Mouse (Mus musculus) liver, embryonic 14.5 days (tissue): ENCODE measurements around the gene Ccdc3. TPM values are rescaled to one million over a fixed set of nuclear protein-coding genes. Genes with fewer than 3 reads are reported as not detected.

ENCODE experiments used
- ATAC-seq: fragments of 200-750 bp; cut with Nextera tagmentation; 2 replicates; pipeline ENCODE4 v1.8.0; 2017; ENCODE audit warnings: moderate number of reproducible peaks, mild to moderate bottlenecking, moderate library complexity; ENCODE audit not compliant: insufficient read depth
- DNase-seq, 3 experiments: peaks; one replicate each; pipeline ENCODE4 v3.0.0-alpha.2; 2012 to 2013; ENCODE audit warnings: low read depth in 3 of 3, low spot score in 3 of 3
- H3K27ac ChIP-seq: fragments of 300-500 bp; sonication (generic); 2 replicates; pipeline ENCODE4 v1.5.1; 2014; ENCODE audit warnings: moderate library complexity, mild to moderate bottlenecking, control low read depth, inconsistent platforms
- H3K27me3 ChIP-seq: fragments of 300-500 bp; sonication (generic); 2 replicates; pipeline ENCODE4 v1.6.1; 2014; ENCODE audit warnings: mild to moderate bottlenecking, low read length, moderate library complexity; ENCODE audit not compliant: control insufficient read depth, insufficient read depth
- H3K36me3 ChIP-seq: fragments of 300-500 bp; sonication (generic); replicated peaks from 2 replicates; pipeline ENCODE4 v1.6.1; 2014; ENCODE audit warnings: low read depth; ENCODE audit not compliant: control insufficient read depth, insufficient read depth
- H3K4me1 ChIP-seq, 2 experiments: fragments of 200-500 bp in 1 of 2; fragments of 300-500 bp in 1 of 2; sonication (generic) in 1 of 2; replicated peaks; 2 replicates each; pipeline ENCODE4 v1.6.1; 2012 to 2014; ENCODE audit warnings: antibody characterized with exemption in 1 of 2, inconsistent platforms in 1 of 2, low read length in 1 of 2; ENCODE audit not compliant: control insufficient read depth in 2 of 2, insufficient read depth in 2 of 2
- H3K4me2 ChIP-seq: fragments of 300-500 bp; sonication (generic); 2 replicates; pipeline ENCODE4 v1.6.1; 2014; ENCODE audit warnings: low read depth, mild to moderate bottlenecking, control low read depth, moderate library complexity
- H3K4me3 ChIP-seq, 2 experiments: fragments of 200-500 bp in 1 of 2; fragments of 300-500 bp in 1 of 2; sonication (generic) in 1 of 2; 2 replicates each; pipeline ENCODE4 v1.5.1; 2012 to 2014; ENCODE audit warnings: low read depth in 2 of 2, low read length in 2 of 2, mild to moderate bottlenecking in 2 of 2, control low read depth in 1 of 2, inconsistent platforms in 1 of 2, moderate library complexity in 1 of 2; ENCODE audit not compliant: insufficient read depth in 1 of 2
- H3K9ac ChIP-seq: fragments of 300-500 bp; sonication (generic); replicated peaks from 2 replicates; pipeline ENCODE4 v1.6.1; 2014; ENCODE audit warnings: mild to moderate bottlenecking, control low read depth, moderate library complexity
- H3K9me3 ChIP-seq: fragments of 300-500 bp; sonication (generic); 2 replicates; pipeline ENCODE4 v1.6.1; 2016; ENCODE audit warnings: low read length, mixed read lengths; ENCODE audit not compliant: control insufficient read depth
- CTCF ChIP-seq: IDR thresholded peaks from 2 replicates; pipeline ENCODE4 v1.5.1; 2016; ENCODE audit warnings: antibody characterized with exemption, low read depth, control low read depth
- EP300 ChIP-seq: IDR thresholded peaks from 2 replicates; pipeline ENCODE4 v1.6.1; 2016; ENCODE audit warnings: antibody characterized with exemption, low read depth
- WGBS: fragments of 180-500 bp; shearing (Covaris S2); extraction: QIAGEN DNeasy Blood & Tissue Kit; methylation state at CpG from one replicate; pipeline ENCODE4 v1.1.7; 2014; ENCODE audit not compliant: insufficient replicate concordance; 5-methylcytosine and 5-hydroxymethylcytosine counted together
- polyA plus RNA-seq, 2 experiments: library from polyadenylated mRNA; depleted of rRNA in 1 of 2; stranded (reverse) in 1 of 2; unstranded in 1 of 2; fragments of >200 nt; fragmentation: Nextera tagmentation in 1 of 2; extraction: Ambion mirVana in 1 of 2; gene quantifications; 2 replicates each; pipeline versions ENCODE4 v1.2.1 to v1.2.3; 2012 to 2014

Gene Ccdc3
- polyA plus RNA-seq, 2 experiments: 2.7 to 3.0 TPM

DNA sequence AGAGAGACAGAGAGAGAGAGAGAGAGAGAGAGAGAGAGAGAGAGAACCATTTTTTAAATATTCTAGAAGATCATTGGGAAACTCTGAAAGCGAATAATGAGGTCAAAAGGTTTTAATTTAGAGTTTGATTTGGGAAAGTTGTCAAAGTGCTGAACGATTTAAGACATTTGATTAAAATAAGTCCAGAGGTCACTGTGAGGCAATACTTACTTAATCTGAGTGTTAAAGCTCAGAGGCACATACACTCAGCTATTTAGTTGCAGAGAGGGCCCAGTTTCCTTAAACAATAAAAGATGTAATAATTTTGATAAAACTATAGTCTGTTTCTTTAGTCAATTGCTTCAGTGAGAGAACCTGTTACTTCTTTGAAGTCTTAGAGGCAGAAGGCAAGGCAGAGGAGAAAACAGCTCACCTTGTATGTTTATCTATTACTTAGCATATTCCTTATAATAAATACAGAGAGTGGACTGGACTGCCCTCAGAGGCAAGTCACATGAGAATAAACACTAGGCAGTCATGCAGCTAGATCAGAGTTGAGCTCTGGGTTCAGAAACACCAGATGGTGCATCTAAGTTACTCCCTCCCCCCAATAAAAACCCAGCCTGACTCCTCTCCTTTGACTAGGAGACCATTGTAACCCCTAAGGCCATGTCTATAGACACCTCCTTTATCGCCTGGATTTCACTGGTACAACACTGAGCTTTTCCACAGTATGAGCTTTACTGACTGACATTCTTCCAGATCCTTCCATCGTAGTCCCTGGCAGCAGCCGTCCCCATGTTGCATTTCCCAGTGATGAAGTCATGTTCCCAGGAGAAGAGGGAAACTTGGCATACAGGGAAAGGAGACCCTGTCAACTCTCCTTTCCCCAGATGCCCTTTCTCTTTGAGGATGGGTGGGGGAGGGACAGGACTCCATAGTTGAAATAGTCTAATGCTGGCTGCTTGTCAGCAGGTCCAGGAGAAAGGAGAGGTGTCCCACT, 44.2 kb downstream of the Ccdc3 start:
- Histone ChIP-seq H3K27me3 (no peaks in the 10 kb centered on the region), H3K36me3 (no peaks in the 10 kb centered on the region), H3K27ac (no peak overlapping the region), H3K4me1 (no peaks in the 10 kb centered on the region; a peak in 1 of 4 replicates), H3K4me3 (no peak overlapping the region), H3K4me2 (no peak overlapping the region), H3K9ac (no peak overlapping the region), H3K9me3 (no peaks in the 10 kb centered on the region)
- ATAC-seq (no peak), DNase-seq (no peak)
- 50% methylated on average over 5 of the region's 5 CpGs for WGBS
- TF ChIP-seq EP300: no peak
- TF ChIP-seq CTCF: no peak

DNA sequence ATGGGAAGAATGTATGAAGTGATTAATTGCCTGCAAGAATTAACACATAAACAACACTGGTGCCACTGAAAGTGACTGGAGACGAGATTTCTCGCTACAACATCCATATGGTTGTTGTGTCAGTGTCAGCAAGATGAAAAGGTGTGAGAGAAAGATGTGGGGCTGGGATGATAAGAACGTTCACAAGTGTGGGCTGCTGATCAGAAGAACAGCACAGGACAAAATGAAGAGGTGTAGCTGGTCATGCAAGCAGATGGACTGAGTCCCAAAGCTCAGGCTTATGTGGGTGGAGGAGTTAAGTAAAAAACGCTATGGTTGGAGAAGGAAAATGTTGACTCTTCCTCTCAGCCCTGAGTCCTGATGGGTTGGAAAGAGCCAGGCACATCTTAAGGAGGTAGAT, 46.6 kb downstream of the Ccdc3 start:
- WGBS: 42% methylated on average over 4 of the region's 4 CpGs

DNA sequence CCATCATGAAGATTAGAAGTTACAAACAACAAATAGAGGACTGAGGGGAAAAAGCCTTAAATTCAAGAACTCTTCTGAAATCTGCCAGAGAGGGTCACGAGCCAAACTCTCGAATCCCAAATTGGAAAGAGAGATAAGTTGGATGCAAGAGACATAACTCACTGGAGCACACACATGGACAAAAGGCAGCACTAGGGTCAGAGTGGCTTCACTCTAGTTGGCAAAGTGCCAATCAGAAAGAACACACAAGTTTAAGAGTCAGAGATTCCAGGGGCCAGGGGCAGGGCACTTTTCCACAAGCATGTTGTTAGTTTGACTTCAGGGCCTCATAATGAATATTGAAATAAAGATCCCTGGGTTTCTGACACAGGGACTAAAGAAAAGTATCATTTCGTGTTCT, 48.1 kb downstream of the Ccdc3 start:
- TF ChIP-seq EP300 (no peak), CTCF (no peak)
- Histone ChIP-seq H3K4me1 (no peaks in the 10 kb centered on the region; a peak in 1 of 4 replicates), H3K36me3 (no peaks in the 10 kb centered on the region), H3K4me3 (no peak overlapping the region), H3K27me3 (no peaks in the 10 kb centered on the region), H3K4me2 (no peak overlapping the region), H3K27ac (no peak overlapping the region), H3K9me3 (no peaks in the 10 kb centered on the region), H3K9ac (no peak overlapping the region)
- ATAC-seq (no peak), DNase-seq (no peak)
- 59% methylated on average over 3 of the region's 3 CpGs for WGBS

More for the DNA sequence above, 46.6 kb downstream of the Ccdc3 start:
- H3K27ac ChIP-seq: no peak overlapping the region
- DNase-seq (no peak), ATAC-seq (no peak)
- H3K4me3 ChIP-seq: no peak overlapping the region
- TF ChIP-seq EP300: no peak
- no peak for TF ChIP-seq CTCF
- H3K9me3 ChIP-seq: no peaks in the 10 kb centered on the region
- H3K9ac ChIP-seq: no peak overlapping the region
- H3K4me2 ChIP-seq: no peak overlapping the region
- H3K27me3 ChIP-seq: no peaks in the 10 kb centered on the region
- H3K36me3 ChIP-seq: no peaks in the 10 kb centered on the region
- H3K4me1 ChIP-seq: no peaks in the 10 kb centered on the region; a peak in 1 of 4 replicates

DNA sequence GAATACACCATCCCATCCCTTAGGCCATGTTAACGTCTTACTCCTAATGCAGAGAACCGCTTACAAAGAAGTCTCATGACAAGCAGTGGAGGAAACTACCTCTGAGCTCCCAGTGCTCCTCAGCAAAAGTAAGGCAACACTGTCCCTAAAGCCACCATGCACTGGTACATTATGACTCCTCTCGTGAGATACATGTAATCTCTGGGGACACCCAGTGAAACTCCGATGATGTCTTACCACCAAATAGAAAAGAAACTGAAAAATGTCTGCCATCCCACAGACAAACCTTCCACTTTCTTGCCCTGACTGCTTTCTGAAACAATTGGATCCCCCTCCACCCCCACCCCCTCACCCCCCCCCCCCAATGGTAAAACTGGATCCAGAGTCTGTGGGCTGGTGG, 54.6 kb downstream of the Ccdc3 start:
- Histone ChIP-seq H3K9ac (no peak overlapping the region), H3K36me3 (no peaks in the 10 kb centered on the region), H3K4me3 (no peak overlapping the region), H3K4me1 (no peaks in the 10 kb centered on the region), H3K27ac (no peak overlapping the region), H3K4me2 (no peak overlapping the region), H3K27me3 (no peaks in the 10 kb centered on the region), H3K9me3 (no peaks in the 10 kb centered on the region)
- TF ChIP-seq EP300 (no peak), CTCF (no peak)
- WGBS: 69% methylated on average over 4 of the region's 4 CpGs
- DNase-seq (no peak), ATAC-seq (no peak)

DNA sequence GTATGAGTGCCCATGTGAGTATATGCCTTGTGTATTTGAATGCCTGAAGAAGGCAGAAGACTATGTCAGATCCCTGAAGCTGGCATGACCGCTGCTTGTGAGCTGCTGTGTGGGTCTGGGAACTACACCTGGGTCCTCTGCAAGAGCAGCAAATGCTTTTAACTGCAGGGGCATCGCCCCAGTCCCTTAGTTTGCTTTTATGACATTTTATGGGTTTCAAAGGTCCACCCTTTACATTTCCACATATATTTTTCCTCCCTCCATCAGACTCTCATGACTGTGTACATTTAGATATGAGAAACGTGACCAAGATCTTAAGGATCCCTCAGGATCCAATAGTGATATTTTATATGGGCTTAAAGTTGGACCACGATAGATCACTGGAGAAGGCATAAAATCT, 55.5 kb downstream of the Ccdc3 start:
- no peak overlapping the region for H3K9ac ChIP-seq
- ATAC-seq (no peak), DNase-seq (no peak)
- no peak for TF ChIP-seq CTCF
- TF ChIP-seq EP300: no peak
- no peak overlapping the region for H3K27ac ChIP-seq
- no peaks in the 10 kb centered on the region for H3K27me3 ChIP-seq
- H3K9me3 ChIP-seq: no peaks in the 10 kb centered on the region
- H3K4me3 ChIP-seq: no peak overlapping the region
- H3K4me2 ChIP-seq: no peak overlapping the region
- H3K36me3 ChIP-seq: no peaks in the 10 kb centered on the region
- WGBS: 50% methylated on average over 4 of the region's 4 CpGs
- H3K4me1 ChIP-seq: no peaks in the 10 kb centered on the region
